Mouse (Mus musculus): ENCODE results near the gene Gm21800. TPM values are rescaled to one million over a fixed set of nuclear protein-coding genes. Genes with fewer than 3 reads are reported as not detected.
"Not testable (repeated sequence)": the region's sequence is repeated elsewhere in the genome, so short reads cannot be mapped to it uniquely, and the experiment has no call there.

Gene Gm21800
- not detected for total RNA-seq (2021)
- long read RNA-seq, result 0 reads

DNA sequence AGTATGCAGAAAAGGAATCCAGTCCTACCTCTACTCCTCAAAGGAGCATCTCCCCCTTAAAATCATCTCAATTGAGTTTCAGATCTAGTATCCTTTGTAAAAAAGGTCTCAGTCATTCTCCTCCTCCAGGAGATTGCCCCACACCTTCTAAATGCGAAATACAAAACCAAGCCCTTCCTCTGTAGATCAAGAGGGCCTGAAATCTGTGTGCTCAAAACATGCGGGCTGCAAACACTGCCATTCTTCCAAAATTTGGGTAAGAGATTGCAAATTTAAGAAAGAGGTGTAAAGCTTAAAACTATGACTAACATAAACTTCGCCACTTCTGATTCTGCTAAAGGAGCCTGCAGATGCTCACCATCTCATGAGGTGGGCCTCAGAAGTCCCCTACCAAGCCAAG lies at the start of gene Gm21800:
Gene Gm21800 (plus strand): TSS at position 301 of the 400 bp plus-strand sequence.
- not testable (repeated sequence) for DNase-seq (ENCODE audit: low spot score in 2 of 2)
